Mouse (Mus musculus) heart, embryonic 12.5 days (tissue): ENCODE measurements around the gene Wdr26. TPM values are rescaled to one million over a fixed set of nuclear protein-coding genes. Genes with fewer than 3 reads are reported as not detected.

Source experiments
- ATAC-seq: fragments of 200-750 bp; cut with Nextera tagmentation; 2 replicates; pipeline ENCODE4 v1.8.0; 2017; ENCODE audit warnings: moderate TSS enrichment, moderate library complexity; ENCODE audit not compliant: insufficient number of reproducible peaks, low FRiP score
- H3K27ac ChIP-seq: fragments of 300-500 bp; sonication (generic); 2 replicates; pipeline ENCODE4 v1.5.1; 2016; ENCODE audit warnings: mild to moderate bottlenecking, moderate library complexity; ENCODE audit not compliant: poor library complexity, severe bottlenecking
- H3K27me3 ChIP-seq: fragments of 300-500 bp; sonication (generic); replicated peaks from 2 replicates; pipeline ENCODE4 v1.6.1; 2016; ENCODE audit warnings: mild to moderate bottlenecking, moderate library complexity
- H3K36me3 ChIP-seq: fragments of 300-500 bp; sonication (generic); 2 replicates; pipeline ENCODE4 v1.6.1; 2016; ENCODE audit warnings: mild to moderate bottlenecking, moderate library complexity
- H3K4me1 ChIP-seq: fragments of 300-500 bp; sonication (generic); replicated peaks from 2 replicates; pipeline ENCODE4 v1.6.1; 2016; ENCODE audit warnings: mild to moderate bottlenecking
- H3K4me2 ChIP-seq: fragments of 300-500 bp; sonication (generic); 2 replicates; pipeline ENCODE4 v1.6.1; 2016; ENCODE audit warnings: mild to moderate bottlenecking, moderate library complexity
- H3K4me3 ChIP-seq: fragments of 300-500 bp; sonication (generic); 2 replicates; pipeline ENCODE4 v1.5.1; 2016; ENCODE audit warnings: mild to moderate bottlenecking
- H3K9ac ChIP-seq: fragments of 300-500 bp; sonication (generic); 2 replicates; pipeline ENCODE4 v1.6.1; 2016; ENCODE audit warnings: mild to moderate bottlenecking, moderate library complexity
- H3K9me3 ChIP-seq: fragments of 300-500 bp; sonication (generic); replicated peaks from 2 replicates; pipeline ENCODE4 v1.6.1; 2016; ENCODE audit warnings: mild to moderate bottlenecking, moderate library complexity
- WGBS: fragments of 180-500 bp; shearing (Covaris S2); methylation state at CpG from one replicate; pipeline ENCODE4 v1.1.7; 2016; 5-methylcytosine and 5-hydroxymethylcytosine counted together
- polyA plus RNA-seq: library from polyadenylated mRNA; unstranded; fragments of >200 nt; fragmentation: Nextera tagmentation; extraction: Ambion mirVana; gene quantifications from 2 replicates; pipeline ENCODE4 v1.2.1, GENCODE M21; 2016

The Wdr26 gene
- polyA plus RNA-seq, 1 experiment from 2014 or later, result 35.2 TPM

DNA sequence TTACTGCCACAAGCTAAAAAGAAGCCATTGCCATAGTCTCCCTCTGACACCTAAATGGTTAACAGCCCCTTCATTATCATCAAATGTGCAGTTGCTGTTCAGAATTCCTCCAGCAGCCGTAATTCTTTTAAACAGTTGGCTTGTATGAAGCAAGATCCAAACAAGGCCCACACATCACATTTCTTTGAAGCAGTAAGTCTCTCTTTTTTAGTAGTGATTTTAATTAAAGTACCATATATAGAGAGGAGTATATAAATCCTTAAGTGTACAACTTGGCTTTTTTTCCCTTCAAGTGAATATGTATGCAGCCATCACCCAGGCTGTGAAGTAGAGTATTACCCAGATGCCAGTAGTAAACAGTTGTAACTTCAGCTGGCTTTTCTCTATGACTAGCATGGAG, 10.2 kb upstream of the Wdr26 start:
- peaks cover 14% of the 10 kb centered on the region; the same call in 1 of the 2 replicates for H3K4me1 ChIP-seq
- WGBS, result 24% methylated on average over 1 of the region's 1 CpGs
- no peak overlapping the region for H3K4me3 ChIP-seq
- no peaks in the 10 kb centered on the region for H3K9me3 ChIP-seq
- no peak overlapping the region for H3K9ac ChIP-seq
- ATAC-seq, result no peak
- H3K4me2 ChIP-seq, result no peak overlapping the region
- H3K27ac ChIP-seq, result no peak overlapping the region
- H3K27me3 ChIP-seq, result no peaks in the 10 kb centered on the region
- H3K36me3 ChIP-seq, result no peaks in the 10 kb centered on the region

DNA sequence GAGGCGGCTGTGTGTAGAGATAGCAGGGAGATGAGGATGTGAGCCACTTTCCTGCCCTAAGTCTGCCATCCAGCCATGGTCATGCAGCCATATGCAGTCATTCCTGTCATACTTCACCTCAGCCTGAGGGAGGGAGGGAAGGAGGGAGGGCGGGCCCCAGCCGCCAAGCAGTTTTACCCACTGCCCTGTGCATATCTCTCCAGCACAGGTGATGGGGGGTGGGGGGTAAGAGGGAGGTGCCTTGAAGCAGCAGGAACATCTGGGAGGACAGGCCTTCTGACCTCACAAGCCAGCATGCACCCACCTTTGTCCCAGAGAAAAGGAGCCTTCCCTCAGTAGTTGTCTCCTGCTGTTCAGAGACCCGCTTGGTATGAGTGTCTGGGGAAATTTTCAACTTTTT, 4.5 kb upstream of the Wdr26 start:
- Histone ChIP-seq H3K9me3 (no peaks in the 10 kb centered on the region), H3K4me3 (no peak overlapping the region), H3K27ac (no peak overlapping the region), H3K36me3 (peaks cover 4% of the 10 kb centered on the region), H3K27me3 (no peaks in the 10 kb centered on the region), H3K9ac (no peak overlapping the region), H3K4me2 (no peak overlapping the region), H3K4me1 (peaks cover 22% of the 10 kb centered on the region)
- 56% methylated on average over 4 of the region's 4 CpGs for WGBS
- peak; percentile 73 for ATAC-seq

DNA sequence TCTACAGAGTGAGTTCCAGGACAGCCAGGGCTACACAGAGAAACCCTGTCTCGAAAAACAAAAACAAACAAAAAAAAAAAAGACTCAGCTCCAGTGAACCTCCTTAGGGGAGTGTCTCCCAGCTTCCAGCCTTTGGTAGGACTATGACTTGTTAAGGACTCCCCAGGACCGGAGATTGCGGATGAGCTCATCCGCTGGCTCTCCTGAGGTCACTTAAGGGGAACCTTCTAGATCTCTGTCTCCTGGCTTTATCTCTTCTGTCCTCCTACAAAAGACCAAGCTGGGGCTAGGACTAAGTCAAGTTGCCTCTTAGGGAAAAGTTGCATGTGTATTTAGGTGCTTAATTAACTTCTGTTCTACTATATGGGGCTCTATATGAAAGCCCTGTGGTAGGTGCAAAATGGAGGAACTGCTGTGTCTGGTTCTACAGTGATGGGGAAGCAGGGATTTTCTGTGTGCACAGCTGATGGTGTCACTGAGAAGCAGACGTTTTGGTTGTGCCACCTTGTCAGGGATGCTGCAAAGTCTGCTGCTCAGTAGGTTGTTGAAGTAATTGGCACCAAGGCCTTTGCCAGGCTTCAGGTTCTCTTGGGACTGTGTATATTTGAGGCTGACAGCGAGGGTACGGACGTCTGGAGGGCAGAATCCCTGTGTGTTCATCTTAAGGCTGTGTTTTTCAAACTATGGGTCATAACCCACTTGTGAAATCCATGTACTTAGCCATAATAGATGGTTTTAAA, 2.7 kb upstream of the Wdr26 start:
- Histone ChIP-seq H3K27ac (no peak overlapping the region), H3K27me3 (no peaks in the 10 kb centered on the region), H3K9me3 (no peaks in the 10 kb centered on the region), H3K36me3 (peaks cover 4% of the 10 kb centered on the region), H3K4me1 (peaks cover 31% of the 10 kb centered on the region), H3K4me3 (no peak overlapping the region), H3K4me2 (no peak overlapping the region), H3K9ac (no peak overlapping the region)
- WGBS, result 86% methylated on average over 8 of the region's 8 CpGs
- ATAC-seq, result no peak

DNA sequence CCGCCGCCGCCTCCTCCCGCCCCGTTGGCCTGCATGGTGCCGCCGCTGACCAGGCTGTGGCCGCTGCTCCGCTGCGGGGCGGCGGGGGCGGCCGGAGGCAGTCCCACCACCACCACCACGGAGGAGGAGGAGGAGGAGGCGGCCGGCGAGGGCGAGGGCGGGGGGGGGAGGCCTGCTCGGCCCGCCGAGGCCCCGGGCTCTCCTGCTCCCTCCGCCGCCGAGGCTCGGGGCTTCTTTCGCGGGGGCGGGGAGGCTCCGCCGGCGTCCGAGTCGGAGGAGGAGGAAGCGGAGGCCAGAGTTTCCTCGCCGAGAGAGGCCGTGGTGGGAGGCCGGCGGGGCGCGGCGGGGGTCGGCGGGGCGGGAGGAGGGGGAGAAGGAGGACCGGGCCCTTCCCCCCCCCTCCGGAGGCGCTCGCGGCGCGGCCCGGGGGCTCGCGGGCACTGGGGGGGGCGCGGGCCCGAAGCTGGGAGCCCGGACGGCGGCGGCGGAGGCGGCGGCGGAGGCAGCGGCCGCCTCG, 340 bp downstream of the Wdr26 start:
- ATAC-seq, result peak; percentile 41
- Histone ChIP-seq H3K27me3 (no peaks in the 10 kb centered on the region), H3K27ac (peak overlapping the region; percentile 98), H3K4me2 (peak overlapping the region; percentile 92), H3K9me3 (no peaks in the 10 kb centered on the region), H3K4me1 (peaks cover 25% of the 10 kb centered on the region), H3K9ac (peak overlapping the region; percentile 98), H3K4me3 (peak overlapping the region; percentile 98), H3K36me3 (peaks cover 16% of the 10 kb centered on the region)
- under 1% methylated on average over 21 of the region's 72 CpGs for WGBS

DNA sequence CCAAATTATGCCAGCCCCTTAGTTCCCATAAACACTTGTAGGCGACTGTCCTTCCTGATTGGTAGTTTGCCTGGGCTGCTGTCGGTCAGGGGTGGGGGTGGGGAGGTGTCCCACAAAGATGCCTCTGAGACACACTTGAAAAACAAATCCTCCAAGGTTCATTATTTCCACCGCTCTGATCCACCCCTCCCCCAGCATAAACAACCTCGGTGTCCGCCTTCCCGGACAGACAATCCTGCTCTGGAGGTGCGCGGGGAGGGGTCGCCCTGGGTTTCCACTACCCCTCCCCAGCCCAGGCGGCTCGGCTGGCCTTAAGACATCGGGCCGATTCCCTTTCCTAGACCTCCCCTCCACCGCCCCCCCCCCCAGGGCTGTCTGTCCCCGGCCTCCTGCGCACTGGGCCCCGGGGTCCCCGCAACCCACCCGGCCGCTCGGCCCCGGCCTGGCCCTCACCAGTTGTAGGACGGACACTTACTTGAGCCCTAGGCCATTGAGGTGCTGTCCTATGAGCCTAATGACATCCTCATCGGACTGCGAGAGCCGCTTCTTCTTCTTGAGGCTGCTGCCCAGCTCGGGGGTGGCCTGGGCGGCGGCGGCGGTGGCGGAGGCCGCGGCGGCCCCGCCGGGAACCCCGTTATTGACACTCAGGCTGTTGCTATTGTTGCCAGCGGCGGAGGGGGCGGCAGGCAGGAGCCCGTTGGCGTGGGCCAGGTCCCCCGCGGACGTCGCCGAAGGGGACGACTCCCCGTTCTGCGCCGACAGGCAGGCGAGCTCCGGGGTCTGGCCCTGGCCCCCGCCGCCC, 999 bp downstream of the Wdr26 start:
- Histone ChIP-seq H3K4me3 (peak overlapping the region; percentile 98), H3K27me3 (no peaks in the 10 kb centered on the region), H3K4me2 (peak overlapping the region; percentile 92), H3K36me3 (peaks cover 19% of the 10 kb centered on the region), H3K9ac (peak overlapping the region; percentile 98), H3K27ac (peak overlapping the region; percentile 98), H3K9me3 (no peaks in the 10 kb centered on the region), H3K4me1 (peaks cover 21% of the 10 kb centered on the region)
- peak; percentile 49 for ATAC-seq
- under 1% methylated on average over 44 of the region's 56 CpGs for WGBS

DNA sequence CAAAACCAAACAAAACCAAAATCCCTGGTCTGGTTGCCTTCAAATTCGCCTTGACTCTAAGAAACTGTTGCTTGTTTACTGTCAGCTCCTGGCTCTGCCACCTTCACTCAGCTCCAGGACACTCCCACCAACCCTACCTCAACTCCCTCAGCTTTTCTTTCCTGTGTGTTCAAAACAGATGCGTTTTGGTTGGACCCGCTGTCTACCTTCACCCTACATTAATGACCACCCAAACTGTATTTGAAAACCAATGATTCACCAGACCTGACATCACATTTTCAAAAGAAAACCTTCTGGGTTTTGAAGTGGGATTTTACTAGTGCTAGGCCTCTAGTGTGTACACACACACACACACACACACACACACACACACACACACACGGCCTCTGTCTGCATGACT, 1.7 kb downstream of the Wdr26 start:
- peaks cover 23% of the 10 kb centered on the region for H3K36me3 ChIP-seq
- H3K27me3 ChIP-seq, result no peaks in the 10 kb centered on the region
- WGBS, result 10% methylated on average over 4 of the region's 4 CpGs
- no peaks in the 10 kb centered on the region for H3K9me3 ChIP-seq
- no peak for ATAC-seq
- peak overlapping the region; percentile 98 for H3K4me3 ChIP-seq
- peak overlapping the region; percentile 92 for H3K4me2 ChIP-seq
- peak overlapping the region; percentile 98 for H3K9ac ChIP-seq
- peaks cover 21% of the 10 kb centered on the region for H3K4me1 ChIP-seq
- peak overlapping the region; percentile 98 for H3K27ac ChIP-seq

DNA sequence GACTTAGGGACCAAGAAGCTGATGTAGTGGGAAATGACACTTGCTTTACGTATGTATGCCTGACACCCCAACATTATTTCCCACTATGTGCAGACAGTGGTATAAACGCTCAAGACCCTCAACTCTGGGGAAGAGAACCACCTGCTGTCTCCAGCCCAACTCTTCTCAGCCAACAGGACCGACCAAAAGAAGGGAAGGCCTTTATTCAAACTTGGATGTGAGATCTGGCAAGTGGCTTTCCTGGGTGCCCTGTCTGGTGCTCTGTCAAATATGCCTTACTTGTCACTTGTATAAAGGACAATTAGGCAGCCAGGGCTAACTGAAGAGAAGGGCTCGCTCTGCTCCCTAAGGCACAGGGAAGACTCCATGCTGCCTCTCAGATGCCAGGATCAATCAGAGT, 12.4 kb downstream of the Wdr26 start:
- WGBS, result 90% methylated on average over 4 of the region's 4 CpGs
- no peak for ATAC-seq
- H3K4me1 ChIP-seq, result no peaks in the 10 kb centered on the region

DNA sequence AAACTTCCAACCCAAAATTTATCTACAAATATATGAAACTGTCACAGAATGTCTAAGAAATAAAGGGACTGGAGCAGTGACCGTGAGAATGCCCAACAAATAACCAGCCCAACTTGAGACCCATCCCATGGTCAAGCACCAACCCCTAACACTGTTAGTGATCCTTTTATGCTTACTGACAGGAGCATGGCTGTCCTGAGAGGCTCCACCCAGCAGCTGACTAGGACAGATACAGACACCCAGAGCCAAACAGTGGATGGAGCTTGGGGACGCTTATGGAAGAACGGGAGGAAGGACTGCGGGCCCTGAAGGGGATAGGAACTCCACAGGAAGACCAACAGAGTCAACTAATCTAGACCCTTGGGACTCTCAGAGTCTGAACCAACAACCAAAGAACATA, 22.9 kb downstream of the Wdr26 start:
- Histone ChIP-seq H3K9me3 (no peaks in the 10 kb centered on the region), H3K4me3 (no peak overlapping the region), H3K27ac (no peak overlapping the region), H3K4me1 (no peaks in the 10 kb centered on the region; the same call in 1 of the 2 replicates), H3K36me3 (peaks cover 81% of the 10 kb centered on the region), H3K27me3 (no peaks in the 10 kb centered on the region), H3K4me2 (no peak overlapping the region), H3K9ac (no peak overlapping the region)
- ATAC-seq, result no peak
- 83% methylated on average over 4 of the region's 4 CpGs for WGBS

More for the DNA sequence above, 12.4 kb downstream of the Wdr26 start:
- H3K4me2 ChIP-seq, result no peak overlapping the region
- H3K9ac ChIP-seq, result no peak overlapping the region
- H3K9me3 ChIP-seq, result no peaks in the 10 kb centered on the region
- no peak overlapping the region for H3K4me3 ChIP-seq
- H3K36me3 ChIP-seq, result peaks cover 79% of the 10 kb centered on the region
- H3K27me3 ChIP-seq, result no peaks in the 10 kb centered on the region
- no peak overlapping the region for H3K27ac ChIP-seq

DNA sequence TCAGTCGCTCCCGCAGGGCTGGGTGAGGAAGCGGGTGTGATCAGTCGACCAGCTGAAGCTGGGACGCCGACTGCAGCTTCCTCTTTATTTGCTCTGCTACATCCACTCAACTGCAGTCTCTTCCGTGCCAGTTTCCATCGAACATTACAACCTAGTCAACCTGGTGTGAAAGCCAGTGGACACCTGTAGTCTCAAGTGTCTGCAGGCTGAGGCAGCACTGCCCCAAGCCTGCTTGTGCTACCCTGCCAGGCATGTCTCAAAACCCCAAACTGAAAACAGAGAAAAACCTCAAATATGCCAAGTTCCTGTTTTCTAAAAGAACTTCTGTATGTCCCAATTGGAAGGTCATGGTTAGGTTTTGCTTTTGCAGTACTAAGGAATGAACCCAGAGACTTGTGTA, 41.6 kb downstream of the Wdr26 start:
- peaks cover 72% of the 10 kb centered on the region for H3K36me3 ChIP-seq

DNA sequence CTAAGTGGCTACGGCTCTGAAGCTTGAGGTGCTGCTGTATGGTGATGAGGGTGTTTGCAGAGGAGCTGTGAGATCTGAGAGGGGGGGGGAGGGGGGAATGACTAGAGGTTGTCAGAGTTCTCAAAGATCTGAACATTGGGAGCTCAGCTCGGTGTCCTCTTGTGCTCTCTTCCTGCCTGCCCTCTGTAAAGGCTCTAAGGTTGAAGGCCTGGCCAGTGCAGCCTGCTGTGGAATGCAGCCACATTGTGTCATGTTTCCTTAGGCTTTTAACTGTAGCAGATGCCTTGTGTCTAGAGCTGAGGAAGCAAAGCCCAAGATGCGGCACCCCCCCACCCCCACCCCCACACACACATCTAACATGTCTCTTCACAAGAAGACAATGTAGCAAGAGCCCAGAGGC, 43.4 kb downstream of the Wdr26 start:
- Histone ChIP-seq H3K4me3 (no peak overlapping the region), H3K27me3 (no peaks in the 10 kb centered on the region), H3K9me3 (no peaks in the 10 kb centered on the region), H3K9ac (no peak overlapping the region), H3K27ac (no peak overlapping the region), H3K4me2 (no peak overlapping the region), H3K4me1 (no peaks in the 10 kb centered on the region), H3K36me3 (peaks cover 77% of the 10 kb centered on the region)
- ATAC-seq, result 0 out of 2 replicates have a peak, but pooled peaks have one; percentile 42
- 61% methylated on average over 3 of the region's 3 CpGs for WGBS

More for the DNA sequence above, 41.6 kb downstream of the Wdr26 start:
- Histone ChIP-seq H3K4me1 (no peaks in the 10 kb centered on the region), H3K27me3 (no peaks in the 10 kb centered on the region), H3K27ac (no peak overlapping the region), H3K9me3 (no peaks in the 10 kb centered on the region), H3K4me3 (no peak overlapping the region), H3K4me2 (no peak overlapping the region), H3K9ac (no peak overlapping the region)
- ATAC-seq, result no peak
- 78% methylated on average over 8 of the region's 8 CpGs for WGBS

DNA sequence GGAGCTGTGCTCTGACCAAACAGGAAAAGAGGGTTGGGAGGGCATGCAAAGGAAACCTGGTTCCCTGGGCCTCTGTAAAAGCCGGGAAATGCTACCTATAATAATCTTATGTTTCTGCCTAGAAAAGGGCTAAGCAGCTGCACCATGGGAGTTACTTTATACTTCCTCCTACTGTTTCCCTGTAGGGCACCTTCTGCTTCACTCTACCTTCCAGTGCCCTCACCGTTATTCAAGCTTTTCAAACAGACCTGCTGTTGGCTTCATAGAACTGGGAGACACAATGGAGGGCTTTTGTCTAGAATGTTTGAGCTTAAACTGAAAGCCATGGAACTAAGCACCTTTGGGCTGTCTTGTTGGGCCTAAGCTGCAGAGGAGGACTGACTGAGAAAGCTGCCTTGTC, 44.0 kb downstream of the Wdr26 start:
- Histone ChIP-seq H3K27me3 (no peaks in the 10 kb centered on the region), H3K4me1 (no peaks in the 10 kb centered on the region), H3K9me3 (no peaks in the 10 kb centered on the region), H3K36me3 (peaks cover 83% of the 10 kb centered on the region), H3K9ac (no peak overlapping the region), H3K4me3 (no peak overlapping the region), H3K4me2 (no peak overlapping the region), H3K27ac (no peak overlapping the region)
- ATAC-seq, result no peak
- 83% methylated on average over 2 of the region's 2 CpGs for WGBS
